Mouse (Mus musculus): ENCODE measurements at regions not wholly inside any gene's neighbourhood (a gene's known extent, or its start where the extent isn't known, plus 50 kb on each side); places are given as distances from the start of the nearest gene placed in this dataset.

DNA sequence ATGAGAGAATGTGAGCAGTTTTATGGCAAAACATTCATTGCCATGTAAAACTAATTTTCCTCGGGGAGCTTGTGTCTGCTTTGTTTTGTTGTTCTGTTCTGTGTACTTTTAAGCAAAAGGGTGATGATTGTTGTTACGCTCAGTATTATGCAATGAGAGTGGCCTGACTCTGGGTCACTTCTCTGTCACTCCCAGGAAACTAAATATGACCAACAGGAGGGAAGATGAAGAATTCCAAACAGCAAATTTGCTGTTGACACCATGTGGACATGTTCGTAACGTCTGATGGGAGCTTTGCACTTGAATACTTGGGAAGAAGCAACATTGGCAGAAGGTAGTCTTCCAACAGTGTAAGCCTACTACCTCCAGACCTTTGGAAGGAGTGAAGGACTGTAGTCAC is 159.7 kb upstream of the Ptgfr start:
- no peak for TF ChIP-seq EP300 (IDR thresholded peaks at IDR 0.05; ENCODE audit: low read depth)
- TF ChIP-seq CTCF (IDR thresholded peaks at IDR 0.05; ENCODE audit: low read depth), result no peak

Measured in liver, embryonic 14.5 days (tissue).